Mouse (Mus musculus) urinary bladder, postnatal 25 days (tissue): ENCODE data around the gene Cntrob.
A peak's percentile ranks its signal among the peaks of the same experiment; 100 is the strongest.

Experiments
- DNase-seq: peaks from one replicate; pipeline ENCODE4 v3.0.0; 2022; ENCODE audit warnings: low spot score

Cntrob gene

GRCm38 (mm10) chr11:69323667-69324111 lies at the start of gene Cntrob, which contains the start of gene Trappc1:
Gene Cntrob, minus strand, starts transcription at chr11:69323775.
Gene Trappc1, plus strand, starts transcription at chr11:69323980.
- DNase-seq = peak; percentile 97

GRCm38 (mm10) chr11:69372780-69373170 lies 49.2 kb upstream of the Cntrob start:
- no peak for DNase-seq

- no peak for DNase-seq
Measured at GRCm38 (mm10) chr11:69372056-69372779, 48.6 kb upstream of the Cntrob start.

- DNase-seq = no peak
Measured at GRCm38 (mm10) chr11:69371601-69372000, 48.0 kb upstream of the Cntrob start.

- no peak for DNase-seq
Measured at GRCm38 (mm10) chr11:69370817-69371215, 47.2 kb upstream of the Cntrob start.

- DNase-seq = no peak
Measured at GRCm38 (mm10) chr11:69369990-69370816, 46.6 kb upstream of the Cntrob start.

- no peak for DNase-seq
Measured at GRCm38 (mm10) chr11:69369215-69369989, 45.8 kb upstream of the Cntrob start, which contains the start of gene Chd3. Gene Chd3, minus strand, starts transcription at chr11:69369406.

GRCm38 (mm10) chr11:69368356-69369214 lies 45.0 kb upstream of the Cntrob start:
- DNase-seq = peak; percentile 48

- DNase-seq = no peak
Measured at GRCm38 (mm10) chr11:69367616-69368355, 44.2 kb upstream of the Cntrob start.

GRCm38 (mm10) chr11:69366855-69367615 lies 43.5 kb upstream of the Cntrob start:
- DNase-seq = peak; percentile 23

- DNase-seq = peak; percentile 95
Measured at GRCm38 (mm10) chr11:69366157-69366854, 42.7 kb upstream of the Cntrob start.

- peak; percentile 49 for DNase-seq
Measured at GRCm38 (mm10) chr11:69365722-69366121, 42.1 kb upstream of the Cntrob start.

GRCm38 (mm10) chr11:69364910-69365309 lies 41.3 kb upstream of the Cntrob start:
- peak; percentile 86 for DNase-seq

GRCm38 (mm10) chr11:69364376-69364775 lies 40.8 kb upstream of the Cntrob start:
- no peak for DNase-seq

GRCm38 (mm10) chr11:69362479-69362878 lies 38.9 kb upstream of the Cntrob start:
- no peak for DNase-seq

GRCm38 (mm10) chr11:69362021-69362420 lies 38.4 kb upstream of the Cntrob start:
- no peak for DNase-seq

- no peak for DNase-seq
Measured at GRCm38 (mm10) chr11:69357690-69358089, 34.1 kb upstream of the Cntrob start.

GRCm38 (mm10) chr11:69356544-69356943 lies 33.0 kb upstream of the Cntrob start:
- no peak for DNase-seq

GRCm38 (mm10) chr11:69346441-69346840 lies 22.9 kb upstream of the Cntrob start:
- no peak for DNase-seq
